Mouse (Mus musculus): ENCODE measurements around the gene Rps19bp1. TPM values are rescaled to one million over a fixed set of nuclear protein-coding genes. Genes with fewer than 3 reads are reported as not detected.

Rps19bp1 gene
- total and polyA plus RNA-seq, 3 experiments: 78.9 to 155 TPM; not detected in 1

DNA sequence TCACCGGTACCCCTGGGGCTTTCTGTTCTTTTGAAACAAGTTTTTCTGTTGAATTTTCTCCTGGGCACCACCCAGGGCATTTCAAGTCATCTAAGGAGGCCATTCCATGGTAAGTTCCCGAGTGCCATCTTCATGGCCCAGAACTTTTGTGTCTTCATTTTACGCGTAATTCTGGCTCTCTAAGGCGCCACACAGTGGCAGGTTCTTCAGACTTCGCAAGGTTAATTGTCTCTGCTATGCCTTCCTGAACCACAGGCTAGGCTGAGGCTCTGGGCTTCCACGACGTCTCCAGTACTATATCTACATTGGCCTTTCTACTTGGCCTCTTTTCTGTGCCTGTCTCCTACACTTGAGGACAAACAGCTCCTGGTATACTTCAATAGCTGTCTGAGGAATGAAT lies 43.1 kb downstream of the Rps19bp1 start:
- H3K79me2 ChIP-seq (ENCODE audit: control insufficient read depth, insufficient read depth, low read length, poor library complexity): no peaks in the 10 kb centered on the region
- H3K36me3 ChIP-seq (ENCODE audit: control insufficient read depth in 1 of 2, insufficient read depth in 2 of 2, low read length in 2 of 2): no peaks in the 10 kb centered on the region
- H3K27me3 ChIP-seq (ENCODE audit: control insufficient read depth in 1 of 2, insufficient read depth in 2 of 2, low read length in 2 of 2): peaks cover 0 to 1% of the 10 kb centered on the region in 2 experiments; a peak in 2 of 4 replicates
- H3K27ac ChIP-seq (ENCODE audit: control insufficient read depth, low read depth, low read length): no peak overlapping the region
- H3K9ac ChIP-seq (ENCODE audit: control insufficient read depth, low read depth, low read length, poor library complexity, severe bottlenecking): no peak overlapping the region
- peaks cover 0 to 12% of the 10 kb centered on the region in 2 experiments; a peak in 2 of 4 replicates for H3K4me1 ChIP-seq (ENCODE audit: control insufficient read depth in 1 of 2, insufficient read depth in 2 of 2, low read length in 2 of 2)
- no peak for DNase-seq (ENCODE audit: low read depth, low spot score)
- no peak overlapping the region for H3K4me3 ChIP-seq (ENCODE audit: control insufficient read depth in 1 of 2, insufficient read depth in 1 of 2, low read depth in 2 of 2, low read length in 2 of 2)
- TF ChIP-seq SIN3A (IDR thresholded peaks at IDR 0.05; ENCODE audit: low read length) (no peak), SMC3 (IDR thresholded peaks at IDR 0.05; ENCODE audit: low read depth, low read length) (no peak), CTCF (IDR thresholded peaks at IDR 0.05 in 2 of 3, conservative IDR thresholded peaks at IDR 0.05 in 1 of 3; ENCODE audit: control insufficient read depth in 1 of 3, insufficient read depth in 1 of 3, low read depth in 2 of 3, low read length in 3 of 3, poor library complexity in 1 of 3, severe bottlenecking in 1 of 3) (peak in 1 of 3 experiments; percentile 14; a peak in 1 of 6 replicates)
- H3K9me3 ChIP-seq (replicated peaks; ENCODE audit: insufficient read depth, low read length): no peaks in the 10 kb centered on the region

GRCm38 (mm10) chr15:80219705-80220657 lies 44.1 kb downstream of the Rps19bp1 start:
- H3K4me3 ChIP-seq (ENCODE audit: control insufficient read depth in 1 of 2, insufficient read depth in 1 of 2, low read depth in 2 of 2, low read length in 2 of 2): no peak overlapping the region

DNA sequence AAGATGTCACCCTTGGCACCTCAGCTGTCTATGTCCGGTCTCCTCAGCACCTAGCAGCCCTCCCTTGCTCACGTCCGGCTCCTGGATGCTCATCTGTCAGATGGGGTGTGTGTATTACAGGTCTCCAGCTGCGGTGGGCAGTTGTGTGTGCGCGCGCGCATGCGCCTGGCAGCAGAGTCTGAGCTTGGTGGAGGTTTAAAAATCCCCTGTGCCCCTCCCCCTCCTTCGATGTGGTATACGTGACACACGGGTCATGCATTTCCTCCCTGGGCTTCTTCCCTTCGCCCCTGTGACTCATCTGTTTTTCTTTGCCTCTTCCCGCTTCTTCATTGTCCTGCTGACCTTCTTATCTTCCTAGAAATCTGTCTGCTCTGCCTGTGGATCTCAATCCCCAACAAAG lies 44.9 kb downstream of the Rps19bp1 start:
- Histone ChIP-seq H3K4me1 (ENCODE audit: control insufficient read depth in 1 of 2, insufficient read depth in 2 of 2, low read length in 2 of 2) (0 out of 4 replicates have a peak, but pooled peaks cover 0 to 6% of the 10 kb centered on the region in 2 experiments), H3K4me3 (ENCODE audit: control insufficient read depth in 1 of 2, insufficient read depth in 1 of 2, low read depth in 2 of 2, low read length in 2 of 2) (no peak overlapping the region)
- TF ChIP-seq KAT2A (conservative IDR thresholded peaks at IDR 0.05; ENCODE audit: low read depth, low read length) (no peak), ZNF384 (IDR thresholded peaks at IDR 0.05; ENCODE audit: low read depth, low read length) (no peak), JUND (IDR thresholded peaks at IDR 0.05; ENCODE audit: low read depth, low read length) (no peak), GATA1 (IDR thresholded peaks at IDR 0.05; ENCODE audit: low read depth, low read length) (no peak), MAZ (IDR thresholded peaks at IDR 0.05; ENCODE audit: low read depth, low read length) (no peak), MEF2A (IDR thresholded peaks at IDR 0.05; ENCODE audit: extremely low read depth, insufficient replicate concordance, low read depth, low read length, poor library complexity, severe bottlenecking) (no peak), USF2 (IDR thresholded peaks at IDR 0.05; ENCODE audit: borderline replicate concordance in 1 of 2, insufficient read depth in 1 of 2, low read depth in 1 of 2, low read length in 2 of 2) (no peak), ZMIZ1 (IDR thresholded peaks at IDR 0.05; ENCODE audit: low read depth, low read length) (no peak), SIN3A (IDR thresholded peaks at IDR 0.05; ENCODE audit: low read length) (no peak), USF1 (IDR thresholded peaks at IDR 0.05; ENCODE audit: low read depth, low read length) (no peak), MYB (IDR thresholded peaks at IDR 0.05; ENCODE audit: low read depth, low read length) (no peak), TBP (IDR thresholded peaks at IDR 0.05; ENCODE audit: low read depth, low read length) (no peak), ZKSCAN1 (IDR thresholded peaks at IDR 0.05; ENCODE audit: low read depth, low read length) (no peak), MYC (IDR thresholded peaks at IDR 0.05; ENCODE audit: low read depth, low read length) (no peak), UBTF (IDR thresholded peaks at IDR 0.05; ENCODE audit: borderline replicate concordance, insufficient read depth, low read depth, low read length) (no peak), NELFE (IDR thresholded peaks at IDR 0.05; ENCODE audit: low read depth, low read length) (no peak)

More at GRCm38 (mm10) chr15:80219705-80220657, 44.1 kb downstream of the Rps19bp1 start:
- peak; percentile 43 for DNase-seq (ENCODE audit: low read depth, low spot score)
- TF ChIP-seq MAFK (IDR thresholded peaks at IDR 0.05; ENCODE audit: borderline replicate concordance, low read depth, low read length) (no peak), POLR2AphosphoS5 (IDR thresholded peaks at IDR 0.05; ENCODE audit: borderline replicate concordance, low read depth, low read length) (no peak), GATA1 (IDR thresholded peaks at IDR 0.05; ENCODE audit: low read depth, low read length) (no peak), SMC3 (IDR thresholded peaks at IDR 0.05; ENCODE audit: low read depth, low read length) (no peak), ZC3H11A (IDR thresholded peaks at IDR 0.05; ENCODE audit: low read depth, low read length) (no peak), ZMIZ1 (IDR thresholded peaks at IDR 0.05; ENCODE audit: low read depth, low read length) (no peak), POLR2A (IDR thresholded peaks at IDR 0.05; ENCODE audit: control insufficient read depth in 1 of 2, insufficient read depth in 1 of 2, low read depth in 1 of 2, low read length in 2 of 2, poor library complexity in 1 of 2) (no peak), SIN3A (IDR thresholded peaks at IDR 0.05; ENCODE audit: low read length) (no peak), KAT2A (conservative IDR thresholded peaks at IDR 0.05; ENCODE audit: low read depth, low read length) (no peak), UBTF (IDR thresholded peaks at IDR 0.05; ENCODE audit: borderline replicate concordance, insufficient read depth, low read depth, low read length) (no peak), MYC (IDR thresholded peaks at IDR 0.05; ENCODE audit: low read depth, low read length) (no peak), POLR2AphosphoS2 (IDR thresholded peaks at IDR 0.05; ENCODE audit: low read length) (no peak)
- Histone ChIP-seq H3K9ac (ENCODE audit: control insufficient read depth, low read depth, low read length, poor library complexity, severe bottlenecking) (no peak overlapping the region), H3K4me1 (ENCODE audit: control insufficient read depth in 1 of 2, insufficient read depth in 2 of 2, low read length in 2 of 2) (peaks cover 0 to 7% of the 10 kb centered on the region in 2 experiments; a peak in 2 of 4 replicates), H3K9me3 (replicated peaks; ENCODE audit: insufficient read depth, low read length) (no peaks in the 10 kb centered on the region), H3K36me3 (ENCODE audit: control insufficient read depth in 1 of 2, insufficient read depth in 2 of 2, low read length in 2 of 2) (no peaks in the 10 kb centered on the region), H3K27me3 (ENCODE audit: control insufficient read depth in 1 of 2, insufficient read depth in 2 of 2, low read length in 2 of 2) (peaks cover 0 to 1% of the 10 kb centered on the region in 2 experiments; a peak in 2 of 4 replicates), H3K79me2 (ENCODE audit: control insufficient read depth, insufficient read depth, low read length, poor library complexity) (no peaks in the 10 kb centered on the region), H3K27ac (ENCODE audit: control insufficient read depth, low read depth, low read length) (no peak overlapping the region)

More for the DNA sequence above, 44.9 kb downstream of the Rps19bp1 start:
- peak; percentile 22 for DNase-seq (ENCODE audit: low read depth, low spot score)
- Histone ChIP-seq H3K9me3 (replicated peaks; ENCODE audit: insufficient read depth, low read length) (no peaks in the 10 kb centered on the region), H3K27ac (ENCODE audit: control insufficient read depth, low read depth, low read length) (no peak overlapping the region), H3K27me3 (ENCODE audit: control insufficient read depth in 1 of 2, insufficient read depth in 2 of 2, low read length in 2 of 2) (peaks cover 0 to 1% of the 10 kb centered on the region in 2 experiments; a peak in 2 of 4 replicates), H3K36me3 (ENCODE audit: control insufficient read depth in 1 of 2, insufficient read depth in 2 of 2, low read length in 2 of 2) (no peaks in the 10 kb centered on the region), H3K9ac (ENCODE audit: control insufficient read depth, low read depth, low read length, poor library complexity, severe bottlenecking) (no peak overlapping the region), H3K79me2 (ENCODE audit: control insufficient read depth, insufficient read depth, low read length, poor library complexity) (no peaks in the 10 kb centered on the region)
